Mouse (Mus musculus): ENCODE data around the gene Tex264. TPM values are rescaled to one million over a fixed set of nuclear protein-coding genes. Genes with fewer than 3 reads are reported as not detected.

Tex264 gene
- polyA plus RNA-seq, 1 experiment from 2014 or later = 67.7 TPM

GRCm38 (mm10) chr9:106716729-106717128 is 31.0 kb upstream of the Tex264 start:
- ATAC-seq = no peak

GRCm38 (mm10) chr9:106716232-106716631 is 30.5 kb upstream of the Tex264 start:
- Histone ChIP-seq H3K9ac (replicated peaks; ENCODE audit: low read depth) (no peak overlapping the region), H3K27me3 (replicated peaks; ENCODE audit: insufficient read depth, low read length) (no peaks in the 10 kb centered on the region), H3K4me2 (replicated peaks; ENCODE audit: low read depth, low read length) (no peak overlapping the region), H3K4me1 (ENCODE audit: insufficient read depth, low read depth, low read length) (no peaks in the 10 kb centered on the region), H3K27ac (ENCODE audit: low read length) (no peak overlapping the region), H3K9me3 (ENCODE audit: low read length) (no peaks in the 10 kb centered on the region), H3K4me3 (ENCODE audit: low read depth, low read length) (no peak overlapping the region), H3K36me3 (ENCODE audit: insufficient read depth, low read length) (peaks cover 7% of the 10 kb centered on the region)
- TF ChIP-seq CTCF (IDR thresholded peaks at IDR 0.05) (no peak), EP300 (IDR thresholded peaks at IDR 0.05) (no peak)
- no peak for DNase-seq (ENCODE audit: low spot score)
- no peak for ATAC-seq
- WGBS = 87% methylated on average over 2 of the region's 2 CpGs

More at GRCm38 (mm10) chr9:106716729-106717128, 31.0 kb upstream of the Tex264 start:
- H3K4me3 ChIP-seq (ENCODE audit: low read depth, low read length) = no peak overlapping the region
- H3K27me3 ChIP-seq (replicated peaks; ENCODE audit: insufficient read depth, low read length) = no peaks in the 10 kb centered on the region
- TF ChIP-seq EP300 (IDR thresholded peaks at IDR 0.05) (no peak), CTCF (IDR thresholded peaks at IDR 0.05) (no peak)
- peaks cover 7% of the 10 kb centered on the region for H3K36me3 ChIP-seq (ENCODE audit: insufficient read depth, low read length)
- no peak for DNase-seq (ENCODE audit: low spot score)
- no peak overlapping the region for H3K9ac ChIP-seq (replicated peaks; ENCODE audit: low read depth)
- 97% methylated on average over 4 of the region's 4 CpGs for whole genome bisulfite sequencing
- no peak overlapping the region for H3K27ac ChIP-seq (ENCODE audit: low read length)
- H3K4me1 ChIP-seq (ENCODE audit: insufficient read depth, low read depth, low read length) = no peaks in the 10 kb centered on the region
- H3K9me3 ChIP-seq (ENCODE audit: low read length) = no peaks in the 10 kb centered on the region
- H3K4me2 ChIP-seq (replicated peaks; ENCODE audit: low read depth, low read length) = no peak overlapping the region

GRCm38 (mm10) chr9:106712470-106712869 is 26.7 kb upstream of the Tex264 start:
- H3K27ac ChIP-seq (ENCODE audit: low read length) = no peak overlapping the region
- peaks cover 19% of the 10 kb centered on the region; the same call in 1 of the 2 replicates for H3K36me3 ChIP-seq (ENCODE audit: insufficient read depth, low read length)
- H3K9ac ChIP-seq (replicated peaks; ENCODE audit: low read depth) = no peak overlapping the region
- DNase-seq (ENCODE audit: low spot score) (no peak), ATAC-seq (no peak)
- no peak overlapping the region for H3K4me2 ChIP-seq (replicated peaks; ENCODE audit: low read depth, low read length)
- WGBS = 94% methylated on average over 2 of the region's 2 CpGs
- no peak overlapping the region for H3K4me3 ChIP-seq (ENCODE audit: low read depth, low read length)
- H3K27me3 ChIP-seq (replicated peaks; ENCODE audit: insufficient read depth, low read length) = no peaks in the 10 kb centered on the region
- TF ChIP-seq CTCF (IDR thresholded peaks at IDR 0.05) (no peak), EP300 (IDR thresholded peaks at IDR 0.05) (no peak)
- no peaks in the 10 kb centered on the region for H3K9me3 ChIP-seq (ENCODE audit: low read length)
- no peaks in the 10 kb centered on the region for H3K4me1 ChIP-seq (ENCODE audit: insufficient read depth, low read depth, low read length)

GRCm38 (mm10) chr9:106692973-106693481 is 7.3 kb upstream of the Tex264 start:
- no peak for DNase-seq (ENCODE audit: low spot score)
- Histone ChIP-seq H3K27ac (ENCODE audit: low read length) (no peak overlapping the region), H3K4me3 (ENCODE audit: low read depth, low read length) (no peak overlapping the region), H3K9me3 (ENCODE audit: low read length) (no peaks in the 10 kb centered on the region), H3K27me3 (replicated peaks; ENCODE audit: insufficient read depth, low read length) (no peaks in the 10 kb centered on the region), H3K4me1 (ENCODE audit: insufficient read depth, low read depth, low read length) (no peaks in the 10 kb centered on the region), H3K9ac (replicated peaks; ENCODE audit: low read depth) (no peak overlapping the region), H3K4me2 (replicated peaks; ENCODE audit: low read depth, low read length) (no peak overlapping the region), H3K36me3 (ENCODE audit: insufficient read depth, low read length) (peaks cover 12% of the 10 kb centered on the region)
- no peak for ATAC-seq
- WGBS = 93% methylated on average over 11 of the region's 11 CpGs
- no peak for TF ChIP-seq CTCF (IDR thresholded peaks at IDR 0.05)
- TF ChIP-seq EP300 (IDR thresholded peaks at IDR 0.05) = no peak

- TF ChIP-seq CTCF (IDR thresholded peaks at IDR 0.05) (no peak), EP300 (IDR thresholded peaks at IDR 0.05) (no peak)
- DNase-seq (ENCODE audit: low spot score) = no peak
- ATAC-seq = no peak
- Histone ChIP-seq H3K27me3 (replicated peaks; ENCODE audit: insufficient read depth, low read length) (no peaks in the 10 kb centered on the region), H3K9ac (replicated peaks; ENCODE audit: low read depth) (no peak overlapping the region), H3K4me2 (replicated peaks; ENCODE audit: low read depth, low read length) (no peak overlapping the region), H3K9me3 (ENCODE audit: low read length) (no peaks in the 10 kb centered on the region), H3K4me3 (ENCODE audit: low read depth, low read length) (no peak overlapping the region), H3K27ac (ENCODE audit: low read length) (no peak overlapping the region), H3K4me1 (ENCODE audit: insufficient read depth, low read depth, low read length) (peaks cover 7% of the 10 kb centered on the region; the same call in 1 of the 2 replicates), H3K36me3 (ENCODE audit: insufficient read depth, low read length) (peaks cover 9% of the 10 kb centered on the region)
- WGBS = 76% methylated on average over 8 of the region's 8 CpGs
Observed at GRCm38 (mm10) chr9:106688834-106689233, 3.1 kb upstream of the Tex264 start.

- peak; percentile 38 for ATAC-seq
- H3K4me2 ChIP-seq (replicated peaks; ENCODE audit: low read depth, low read length) = peak overlapping the region; percentile 34
- no peak overlapping the region for H3K4me3 ChIP-seq (ENCODE audit: low read depth, low read length)
- DNase-seq (ENCODE audit: low spot score) = peak; percentile 85
- peaks cover 7% of the 10 kb centered on the region; the same call in 1 of the 2 replicates for H3K4me1 ChIP-seq (ENCODE audit: insufficient read depth, low read depth, low read length)
- no peak overlapping the region for H3K9ac ChIP-seq (replicated peaks; ENCODE audit: low read depth)
- WGBS = 18% methylated on average over 8 of the region's 8 CpGs
- no peaks in the 10 kb centered on the region for H3K36me3 ChIP-seq (ENCODE audit: insufficient read depth, low read length)
- no peaks in the 10 kb centered on the region for H3K9me3 ChIP-seq (ENCODE audit: low read length)
- peak; percentile 89 for TF ChIP-seq CTCF (IDR thresholded peaks at IDR 0.05)
- TF ChIP-seq EP300 (IDR thresholded peaks at IDR 0.05) = no peak
- no peaks in the 10 kb centered on the region for H3K27me3 ChIP-seq (replicated peaks; ENCODE audit: insufficient read depth, low read length)
- no peak overlapping the region for H3K27ac ChIP-seq (ENCODE audit: low read length)
Observed at GRCm38 (mm10) chr9:106686983-106687650, 1.4 kb upstream of the Tex264 start.
